8 mouse cellular contexts compared by ENCODE assay signal in genomic region chr8:111259408-111259741, GRCm38 (mm10). TPM values are rescaled to one million over a fixed set of nuclear protein-coding genes. Genes with fewer than 3 reads are reported as not detected.
A peak's percentile ranks its signal among the peaks of the same experiment; 100 is the strongest.
DNase-seq lines count a peak whose midpoint lies in the region; ATAC-seq and TF ChIP-seq lines count a peak whose summit lies in the region.

No protein-coding gene starts in this region.

- WGBS in lung, embryonic 16.5 days, result 8% methylated on average over 13 of the region's 13 CpGs
- WGBS in embryonic facial prominence, embryonic 14.5 days, result 9% methylated on average over 13 of the region's 13 CpGs
- WGBS in limb, embryonic 12.5 days, result 13% methylated on average over 13 of the region's 13 CpGs
- 10% methylated on average over 13 of the region's 13 CpGs for WGBS in olfactory bulb, adult 2 months

- peak; percentile 15; the same call in 1 of the 2 replicates for ATAC-seq in lung, embryonic 16.5 days (ENCODE audit: low read depth)
- peak; percentile 14; the same call in 1 of the 2 replicates for ATAC-seq in embryonic facial prominence, embryonic 14.5 days (ENCODE audit: low read depth)
- ATAC-seq in limb, embryonic 12.5 days (ENCODE audit: insufficient number of reproducible peaks, insufficient read depth, low FRiP score, low TSS enrichment, low read depth), result no peak
- ATAC-seq in cerebellum, adult (ENCODE audit: insufficient number of reproducible peaks, low FRiP score, low TSS enrichment), result no peak

- H3K4me2 ChIP-seq in lung, embryonic 16.5 days (ENCODE audit: low read depth, low read length), result peak overlapping the region; percentile 72
- H3K4me2 ChIP-seq in embryonic facial prominence, embryonic 14.5 days (ENCODE audit: low read depth, low read length), result peak overlapping the region; percentile 65
- peak overlapping the region; percentile 58 for H3K4me2 ChIP-seq in limb, embryonic 12.5 days

- H3K36me3 ChIP-seq in lung, embryonic 16.5 days (ENCODE audit: control insufficient read depth, insufficient read depth, low read length), result no peaks in the 10 kb centered on the region
- H3K36me3 ChIP-seq in embryonic facial prominence, embryonic 14.5 days (ENCODE audit: control insufficient read depth, insufficient read depth, low read length), result no peaks in the 10 kb centered on the region
- H3K36me3 ChIP-seq in limb, embryonic 12.5 days, result peaks cover 12% of the 10 kb centered on the region

- peak overlapping the region; percentile 77 for H3K9ac ChIP-seq in lung, embryonic 16.5 days (ENCODE audit: low read length)
- peak overlapping the region; percentile 97 for H3K9ac ChIP-seq in embryonic facial prominence, embryonic 14.5 days (ENCODE audit: low read depth, low read length)
- peak overlapping the region; percentile 95 for H3K9ac ChIP-seq in limb, embryonic 12.5 days (replicated peaks)

- H3K27me3 ChIP-seq in lung, embryonic 16.5 days (ENCODE audit: control insufficient read depth, insufficient read depth, low read depth, low read length), result no peaks in the 10 kb centered on the region
- no peaks in the 10 kb centered on the region for H3K27me3 ChIP-seq in embryonic facial prominence, embryonic 14.5 days (replicated peaks; ENCODE audit: control insufficient read depth, insufficient read depth, low read length)
- H3K27me3 ChIP-seq in limb, embryonic 12.5 days, result no peaks in the 10 kb centered on the region

- no peak for TF ChIP-seq POLR2A in olfactory bulb, adult 2 months (IDR thresholded peaks at IDR 0.05; ENCODE audit: insufficient read depth, low read depth, low read length)

- peak overlapping the region; percentile 69 for H3K4me3 ChIP-seq in lung, embryonic 16.5 days (ENCODE audit: low read length)
- H3K4me3 ChIP-seq in embryonic facial prominence, embryonic 14.5 days (ENCODE audit: low read depth, low read length), result peak overlapping the region; percentile 89
- peak overlapping the region; percentile 86 for H3K4me3 ChIP-seq in limb, embryonic 12.5 days (replicated peaks)
- peak overlapping the region; percentile 97 for H3K4me3 ChIP-seq in olfactory bulb, adult 2 months (ENCODE audit: insufficient read depth, low read depth, low read length)

- no peak for TF ChIP-seq CTCF in olfactory bulb, adult 2 months (IDR thresholded peaks at IDR 0.05; ENCODE audit: insufficient read depth, low read depth, low read length)

- H3K9me3 ChIP-seq in lung, embryonic 16.5 days (ENCODE audit: control insufficient read depth, low read length), result no peaks in the 10 kb centered on the region
- no peaks in the 10 kb centered on the region for H3K9me3 ChIP-seq in embryonic facial prominence, embryonic 14.5 days (ENCODE audit: control insufficient read depth, low read length)
- H3K9me3 ChIP-seq in limb, embryonic 12.5 days, result no peaks in the 10 kb centered on the region

- DNase-seq in lung, postnatal 10 days, result no peak
- DNase-seq in embryonic facial prominence, embryonic 14.5 days (ENCODE audit: low spot score), result no peak
- DNase-seq in embryo, embryonic 9.5 days (ENCODE audit: extremely low spot score), result no peak
- no peak for DNase-seq in right cerebral cortex, adult 2 months (ENCODE audit: low spot score in 2 of 2)

- H3K27ac ChIP-seq in lung, embryonic 16.5 days (ENCODE audit: low read length), result peak overlapping the region; percentile 99
- H3K27ac ChIP-seq in embryonic facial prominence, embryonic 14.5 days (replicated peaks; ENCODE audit: low read depth, low read length), result peak overlapping the region; percentile 99
- H3K27ac ChIP-seq in limb, embryonic 12.5 days, result peak overlapping the region; percentile 99
- peak overlapping the region; percentile 52; the same call in 1 of the 2 replicates for H3K27ac ChIP-seq in olfactory bulb, adult 2 months (ENCODE audit: insufficient read depth, low read depth, low read length)

- H3K4me1 ChIP-seq in lung, embryonic 16.5 days (replicated peaks; ENCODE audit: control insufficient read depth, insufficient read depth, low read length), result peaks cover 10% of the 10 kb centered on the region
- H3K4me1 ChIP-seq in embryonic facial prominence, embryonic 14.5 days (ENCODE audit: control insufficient read depth, insufficient read depth, low read length), result peaks cover 8% of the 10 kb centered on the region
- H3K4me1 ChIP-seq in limb, embryonic 12.5 days (replicated peaks), result peaks cover 6% of the 10 kb centered on the region
- no peaks in the 10 kb centered on the region for H3K4me1 ChIP-seq in olfactory bulb, adult 2 months (ENCODE audit: control insufficient read depth, insufficient read depth, low read length)

RNA-seq across cellular contexts. Expression of gene Glg1, which starts 0.4 kb away (rescaled TPM):
- polyA plus RNA-seq in lung, embryonic 16.5 days (2015; fragmentation: Nextera tagmentation; extraction: Ambion mirVana), result 69.8 and 72.3 TPM in 2 replicates
- 103 and 104 TPM in 2 replicates for polyA plus RNA-seq in embryonic facial prominence, embryonic 14.5 days (2014; fragmentation: Nextera tagmentation; extraction: Ambion mirVana)
- polyA plus RNA-seq in limb, embryonic 12.5 days (2016; fragmentation: Nextera tagmentation; extraction: Ambion mirVana), result 87.5 and 99.2 TPM in 2 replicates
- 57.5 TPM in 1 of 2 replicates, not detected in the other for polyA plus RNA-seq in olfactory bulb, adult 2 months (2012; ENCODE audit: insufficient read depth, insufficient read length, low replicate concordance, missing spikeins)

RNA-seq across cellular contexts. Expression of gene Rfwd3, which starts 40.6 kb away (rescaled TPM):
- 63.8 and 65.7 TPM in 2 replicates for polyA plus RNA-seq in lung, embryonic 16.5 days (2015; fragmentation: Nextera tagmentation; extraction: Ambion mirVana)
- 42.1 and 46.9 TPM in 2 replicates for polyA plus RNA-seq in embryonic facial prominence, embryonic 14.5 days (2014; fragmentation: Nextera tagmentation; extraction: Ambion mirVana)
- polyA plus RNA-seq in limb, embryonic 12.5 days (2016; fragmentation: Nextera tagmentation; extraction: Ambion mirVana), result 80.2 and 80.3 TPM in 2 replicates
- polyA plus RNA-seq in olfactory bulb, adult 2 months (2012; ENCODE audit: insufficient read depth, insufficient read length, low replicate concordance, missing spikeins), result not detected in 2 replicates

Comparison
In these comparisons a context has a peak if more than half of its experiments do, and no peak if none do; other contexts are left out.
1. ATAC-seq: peak in lung, embryonic 16.5 days (single experiment) and embryonic facial prominence, embryonic 14.5 days (single experiment); none in limb, embryonic 12.5 days (single experiment) and cerebellum, adult (single experiment).
2. Peak in every context shown above with its lines, with median percentiles within 50 percentile points of each other: H3K27ac ChIP-seq, H3K4me2 ChIP-seq, H3K4me3 ChIP-seq and H3K9ac ChIP-seq.